In genomic region chr5:41843419-41844146, GRCm38 (mm10) we compare ENCODE assay signal across 8 mouse cellular contexts. TPM values are rescaled to one million over a fixed set of nuclear protein-coding genes. Genes with fewer than 3 reads are reported as not detected.
DNase-seq lines count a peak whose midpoint lies in the region; ATAC-seq and TF ChIP-seq lines count a peak whose summit lies in the region.

No protein-coding gene starts in this region.

- peak overlapping the region; percentile 67 for H3K27ac ChIP-seq in embryonic facial prominence, embryonic 14.5 days (replicated peaks; ENCODE audit: low read depth, low read length)
- no peak overlapping the region; the same call in 1 of the 2 replicates for H3K27ac ChIP-seq in limb, embryonic 11.5 days (replicated peaks; ENCODE audit: low read depth, low read length)
- no peak overlapping the region for H3K27ac ChIP-seq in olfactory bulb, adult 2 months (ENCODE audit: insufficient read depth, low read depth, low read length)

- intact Hi-C loops in left cerebral cortex, postnatal 14 days (cut with DNase I), result no loop called here
- intact Hi-C loops in left cerebral cortex, postnatal 25 days (cut with DNase I), result no loop called here

- 2% methylated on average over 19 of the region's 46 CpGs for WGBS in embryonic facial prominence, embryonic 14.5 days
- WGBS in limb, embryonic 11.5 days, result 1% methylated on average over 45 of the region's 46 CpGs
- 1% methylated on average over 45 of the region's 46 CpGs for WGBS in olfactory bulb, adult 2 months

- no peaks in the 10 kb centered on the region for H3K27me3 ChIP-seq in embryonic facial prominence, embryonic 14.5 days (replicated peaks; ENCODE audit: control insufficient read depth, insufficient read depth, low read length)
- no peaks in the 10 kb centered on the region for H3K27me3 ChIP-seq in limb, embryonic 11.5 days (ENCODE audit: control insufficient read depth, insufficient read depth, low read length)

- H3K9ac ChIP-seq in embryonic facial prominence, embryonic 14.5 days (ENCODE audit: low read depth, low read length), result peak overlapping the region; percentile 97
- peak overlapping the region; percentile 94 for H3K9ac ChIP-seq in limb, embryonic 11.5 days (ENCODE audit: low read length)

- H3K4me2 ChIP-seq in embryonic facial prominence, embryonic 14.5 days (ENCODE audit: low read depth, low read length), result peak overlapping the region; percentile 86
- peak overlapping the region; percentile 69 for H3K4me2 ChIP-seq in limb, embryonic 11.5 days (ENCODE audit: low read depth, severe bottlenecking)

- TF ChIP-seq CTCF in olfactory bulb, adult 2 months (IDR thresholded peaks at IDR 0.05; ENCODE audit: insufficient read depth, low read depth, low read length), result no peak

- no peaks in the 10 kb centered on the region for H3K9me3 ChIP-seq in embryonic facial prominence, embryonic 14.5 days (ENCODE audit: control insufficient read depth, low read length)
- H3K9me3 ChIP-seq in limb, embryonic 11.5 days (ENCODE audit: control insufficient read depth, low read length), result no peaks in the 10 kb centered on the region

- H3K4me3 ChIP-seq in embryonic facial prominence, embryonic 14.5 days (ENCODE audit: low read depth, low read length), result peak overlapping the region; percentile 98
- H3K4me3 ChIP-seq in limb, embryonic 11.5 days (ENCODE audit: low read depth, low read length), result peak overlapping the region; percentile 95
- peak overlapping the region; percentile 93 for H3K4me3 ChIP-seq in olfactory bulb, adult 2 months (ENCODE audit: insufficient read depth, low read depth, low read length)

- ATAC-seq in embryonic facial prominence, embryonic 14.5 days (ENCODE audit: low read depth), result no peak
- ATAC-seq in limb, embryonic 11.5 days (ENCODE audit: insufficient number of reproducible peaks, low FRiP score, low TSS enrichment, low read depth), result peak; percentile 57
- no peak for ATAC-seq in megakaryocyte progenitor cell, adult 5-6 weeks (replicated peaks; ENCODE audit: poor library complexity)

- peak; percentile 3 to 11 for DNase-seq in left cerebral cortex, postnatal 14 days (ENCODE audit: low spot score in 2 of 2)
- DNase-seq in left cerebral cortex, postnatal 25 days (ENCODE audit: low spot score in 2 of 2), result no peak
- DNase-seq in NIH3T3 (ENCODE audit: low read depth), result peak; percentile 29
- peak; percentile 2 for DNase-seq in embryonic facial prominence, embryonic 14.5 days (ENCODE audit: low spot score)
- DNase-seq in limb, embryonic 11.5 days (ENCODE audit: low spot score), result no peak
- DNase-seq in layer of hippocampus, adult 9-10 months (ENCODE audit: low spot score), result no peak

- TF ChIP-seq POLR2A in olfactory bulb, adult 2 months (IDR thresholded peaks at IDR 0.05; ENCODE audit: insufficient read depth, low read depth, low read length), result no peak

- H3K4me1 ChIP-seq in embryonic facial prominence, embryonic 14.5 days (ENCODE audit: control insufficient read depth, insufficient read depth, low read length), result peaks cover 8% of the 10 kb centered on the region
- peaks cover 7% of the 10 kb centered on the region; the same call in 1 of the 2 replicates for H3K4me1 ChIP-seq in limb, embryonic 11.5 days (ENCODE audit: control insufficient read depth, insufficient read depth, low read length)
- H3K4me1 ChIP-seq in olfactory bulb, adult 2 months (ENCODE audit: control insufficient read depth, insufficient read depth, low read length), result peaks cover 6% of the 10 kb centered on the region

- no peaks in the 10 kb centered on the region for H3K36me3 ChIP-seq in embryonic facial prominence, embryonic 14.5 days (ENCODE audit: control insufficient read depth, insufficient read depth, low read length)
- H3K36me3 ChIP-seq in limb, embryonic 11.5 days (ENCODE audit: control insufficient read depth, insufficient read depth, low read length), result no peaks in the 10 kb centered on the region

RNA-seq across cellular contexts. Expression of gene Bod1l, which starts 0.5 kb away (rescaled TPM):
- 10 to 100 TPM; 35.6 to 36.0 TPM for total RNA-seq in left cerebral cortex, postnatal 14 days (2021)
- 10 to 100 TPM; 37.5 to 40.0 TPM for total RNA-seq in left cerebral cortex, postnatal 25 days (2021)
- 20.7 and 23.5 TPM in 2 replicates for polyA plus RNA-seq in embryonic facial prominence, embryonic 14.5 days (2014; fragmentation: Nextera tagmentation; extraction: Ambion mirVana)
- polyA plus RNA-seq in limb, embryonic 11.5 days (2014; fragmentation: Nextera tagmentation; extraction: Ambion mirVana), result 24.2 and 26.4 TPM in 2 replicates
- polyA plus RNA-seq in olfactory bulb, adult 2 months (2012; ENCODE audit: insufficient read depth, insufficient read length, low replicate concordance, missing spikeins), result 80.0 TPM in 1 of 2 replicates, not detected in the other
- total RNA-seq in megakaryocyte progenitor cell, adult 5-6 weeks (2015), result 34.4 and 38.1 TPM in 2 replicates
- total RNA-seq in megakaryocyte progenitor cell, adult 5-6 weeks (2017), result 31.5 and 42.6 TPM in 2 replicates

Comparison
In these comparisons a context has a peak if more than half of its experiments do, and no peak if none do; other contexts are left out.
1. DNase-seq: peak in left cerebral cortex, postnatal 14 days (2 of 2), NIH3T3 (single experiment) and embryonic facial prominence, embryonic 14.5 days (single experiment); none in left cerebral cortex, postnatal 25 days (0 of 2), limb, embryonic 11.5 days (single experiment) and layer of hippocampus, adult 9-10 months (single experiment).
2. Peak in every context shown above with its lines, with median percentiles within 50 percentile points of each other: H3K4me3 ChIP-seq.